Mouse (Mus musculus) megakaryocyte, embryonic 14.5 days (primary cell): ENCODE measurements around the gene Cxcl12.

Experiments used
- FLI1 ChIP-seq: IDR thresholded peaks from 2 replicates; pipeline ENCODE4 v1.6.1; 2012; ENCODE audit warnings: low read length, inconsistent platforms, mixed read lengths
- GATA1 ChIP-seq: IDR thresholded peaks from 3 replicates; pipeline ENCODE4 v1.6.1; 2012; ENCODE audit warnings: mixed read lengths, low read length, inconsistent platforms, borderline replicate concordance

DNA sequence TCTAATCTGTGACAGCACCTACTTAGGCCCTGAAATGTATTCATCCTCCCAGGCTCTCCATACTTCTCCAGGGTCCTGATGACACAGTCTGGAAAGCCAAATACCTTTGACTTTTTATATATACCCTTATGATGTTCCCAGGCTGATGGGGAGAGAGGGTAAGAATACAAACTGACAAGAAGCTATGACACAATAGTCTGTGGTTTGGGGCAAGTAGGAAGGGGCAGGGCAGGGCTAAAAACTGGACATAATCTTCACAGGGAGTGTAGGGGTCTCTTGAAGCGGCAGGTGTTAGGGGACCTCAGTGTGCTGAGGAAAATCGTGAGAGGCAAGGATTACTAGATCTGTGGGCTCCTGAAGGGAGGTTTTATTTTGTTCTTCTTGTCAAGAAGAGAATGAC, 33.1 kb downstream of the Cxcl12 start:
- TF ChIP-seq GATA1 = no peak
- TF ChIP-seq FLI1 = no peak
